Mouse (Mus musculus) forebrain, embryonic 11.5 days (tissue): Measurements from ENCODE around the gene Hs3st6. TPM values are rescaled to one million over a fixed set of nuclear protein-coding genes. Genes with fewer than 3 reads are reported as not detected.

Source experiments
- ATAC-seq: fragments of 200-750 bp; cut with Nextera tagmentation; replicated peaks from 2 replicates; pipeline ENCODE4 v1.8.0; 2017; ENCODE audit warnings: moderate TSS enrichment; ENCODE audit not compliant: low FRiP score
- DNase-seq: peaks from one replicate; pipeline ENCODE4 v3.0.0-alpha.2; 2017; ENCODE audit warnings: low spot score
- H3K27ac ChIP-seq: fragments of 300-500 bp; sonication (generic); 2 replicates; pipeline ENCODE4 v1.5.1; 2014; ENCODE audit warnings: low read depth, low read length
- H3K27me3 ChIP-seq: fragments of 300-500 bp; sonication (generic); 2 replicates; pipeline ENCODE4 v1.6.1; 2014; ENCODE audit warnings: mild to moderate bottlenecking, low read length, mixed read lengths; ENCODE audit not compliant: control insufficient read depth, insufficient read depth
- H3K36me3 ChIP-seq: fragments of 300-500 bp; sonication (generic); 2 replicates; pipeline ENCODE4 v1.6.1; 2014; ENCODE audit warnings: mild to moderate bottlenecking, low read length, moderate library complexity, mixed read lengths; ENCODE audit not compliant: control insufficient read depth, insufficient read depth
- H3K4me1 ChIP-seq: fragments of 300-500 bp; sonication (generic); replicated peaks from 2 replicates; pipeline ENCODE4 v1.6.1; 2014; ENCODE audit warnings: low read length, mixed read lengths; ENCODE audit not compliant: control insufficient read depth, insufficient read depth
- H3K4me2 ChIP-seq: fragments of 300-500 bp; sonication (generic); 2 replicates; pipeline ENCODE4 v1.6.1; 2014; ENCODE audit warnings: low read depth, mild to moderate bottlenecking, low read length, moderate library complexity, mixed read lengths; ENCODE audit not compliant: severe bottlenecking
- H3K4me3 ChIP-seq: fragments of 300-500 bp; sonication (generic); 2 replicates; pipeline ENCODE4 v1.5.1; 2014; ENCODE audit warnings: low read depth, low read length
- H3K9ac ChIP-seq: fragments of 300-500 bp; sonication (generic); 2 replicates; pipeline ENCODE4 v1.6.1; 2014; ENCODE audit warnings: low read length
- H3K9me3 ChIP-seq: fragments of 300-500 bp; sonication (generic); 2 replicates; pipeline ENCODE4 v1.6.1; 2016; ENCODE audit warnings: low read length, mixed read lengths; ENCODE audit not compliant: control insufficient read depth
- WGBS: fragments of 180-500 bp; shearing (Covaris S2); extraction: QIAGEN DNeasy Blood & Tissue Kit; methylation state at CpG from one replicate; pipeline ENCODE4 v1.1.7; 2014; 5-methylcytosine and 5-hydroxymethylcytosine counted together
- polyA plus RNA-seq: library from polyadenylated mRNA; unstranded; fragments of >200 nt; fragmentation: Nextera tagmentation; extraction: Ambion mirVana; gene quantifications from 2 replicates; pipeline ENCODE4 v1.2.1, GENCODE M21; 2014

Gene Hs3st6
- polyA plus RNA-seq, 1 experiment from 2014 or later = 0.21 TPM

GRCm38 (mm10) chr17:24800524-24800923 is 47.7 kb downstream of the Hs3st6 start:
- no peaks in the 10 kb centered on the region for H3K36me3 ChIP-seq

GRCm38 (mm10) chr17:24803952-24804951 is 51.5 kb downstream of the Hs3st6 start, which contains the start of gene Meiob:
Gene Meiob, plus strand, starts transcription at chr17:24804289.
- WGBS = under 1% methylated on average over 71 of the region's 71 CpGs
- H3K9ac ChIP-seq = peak within 1 kb of the TSS; percentile 59
- H3K4me2 ChIP-seq = peak within 1 kb of the TSS; percentile 86
- H3K4me1 ChIP-seq = no peaks in the 10 kb centered on the region
- H3K27me3 ChIP-seq = peaks cover 23% of the 10 kb centered on the region
- no peak within 1 kb of the TSS for H3K27ac ChIP-seq
- no peaks in the 10 kb centered on the region for H3K36me3 ChIP-seq
- H3K9me3 ChIP-seq = no peaks in the 10 kb centered on the region
- peak within 1 kb of the TSS; percentile 58 for H3K4me3 ChIP-seq
- DNase-seq = peak; percentile 91
- ATAC-seq = peak; percentile 74

More at GRCm38 (mm10) chr17:24800524-24800923, 47.7 kb downstream of the Hs3st6 start:
- ATAC-seq (no peak), DNase-seq (no peak)
- Histone ChIP-seq H3K9ac (no peak overlapping the region), H3K4me1 (no peaks in the 10 kb centered on the region), H3K9me3 (no peaks in the 10 kb centered on the region), H3K27ac (no peak overlapping the region), H3K27me3 (peaks cover 14% of the 10 kb centered on the region), H3K4me3 (no peak overlapping the region), H3K4me2 (no peak overlapping the region)
- 60% methylated on average over 3 of the region's 3 CpGs for WGBS

Other genes starting within 250 kb of the Hs3st6 start
- gene Traf7, start 225.1 kb upstream of the Hs3st6 start, polyA plus RNA-seq = 113 and 123 TPM in 2 replicates
- gene Rab26, start 218.8 kb upstream of the Hs3st6 start, polyA plus RNA-seq = 1.8 and 2.7 TPM in 2 replicates
- gene Pkd1, start 203.2 kb upstream of the Hs3st6 start, polyA plus RNA-seq = 19.0 and 23.9 TPM in 2 replicates
- gene Tsc2, start 120.4 kb upstream of the Hs3st6 start, polyA plus RNA-seq = 77.6 and 87.4 TPM in 2 replicates
- 20.0 TPM in 2 replicates for gene Nthl1, start 120.3 kb upstream of the Hs3st6 start, polyA plus RNA-seq
- gene Slc9a3r2, start 102.7 kb upstream of the Hs3st6 start, polyA plus RNA-seq = 26.8 and 32.3 TPM in 2 replicates
- gene Npw, start 94.5 kb upstream of the Hs3st6 start, polyA plus RNA-seq = 0.32 TPM in 1 of 2 replicates, not detected in the other
- 37.6 and 38.4 TPM in 2 replicates for gene Zfp598, start 83.3 kb upstream of the Hs3st6 start, polyA plus RNA-seq
- 14.0 and 17.0 TPM in 2 replicates for gene Syngr3, start 63.0 kb upstream of the Hs3st6 start, polyA plus RNA-seq
- gene Gfer, start 56.8 kb upstream of the Hs3st6 start, polyA plus RNA-seq = 54.9 and 55.4 TPM in 2 replicates
- 1.7 and 1.9 TPM in 2 replicates for gene Noxo1, start 56.8 kb upstream of the Hs3st6 start, polyA plus RNA-seq
- gene Tbl3, start 45.3 kb upstream of the Hs3st6 start, polyA plus RNA-seq = 111 and 127 TPM in 2 replicates
- 0.36 and 0.81 TPM in 2 replicates for gene Rnf151, start 34.9 kb upstream of the Hs3st6 start, polyA plus RNA-seq
- 1,407 and 1,469 TPM in 2 replicates for gene Rps2, start 34.9 kb upstream of the Hs3st6 start, polyA plus RNA-seq
- gene Ndufb10, start 28.5 kb upstream of the Hs3st6 start, polyA plus RNA-seq = 189 and 195 TPM in 2 replicates
- not detected in 2 replicates for gene Rpl3l, start 25.2 kb upstream of the Hs3st6 start, polyA plus RNA-seq
- gene Msrb1, start 16.3 kb upstream of the Hs3st6 start, polyA plus RNA-seq = 21.3 and 21.6 TPM in 2 replicates
- not detected in 2 replicates for gene Meiob, start 51.3 kb downstream of the Hs3st6 start, polyA plus RNA-seq
- 25.4 and 26.7 TPM in 2 replicates for gene Hagh, start 87.2 kb downstream of the Hs3st6 start, polyA plus RNA-seq
- gene Fahd1, start 97.4 kb downstream of the Hs3st6 start, polyA plus RNA-seq = 18.2 and 19.3 TPM in 2 replicates
- not detected in 2 replicates for gene Igfals, start 113.0 kb downstream of the Hs3st6 start, polyA plus RNA-seq
- gene Nubp2, start 133.4 kb downstream of the Hs3st6 start, polyA plus RNA-seq = 71.9 and 82.0 TPM in 2 replicates
- gene Spsb3, start 133.7 kb downstream of the Hs3st6 start, polyA plus RNA-seq = 44.7 and 47.3 TPM in 2 replicates
- 29.1 and 31.2 TPM in 2 replicates for gene Eme2, start 142.1 kb downstream of the Hs3st6 start, polyA plus RNA-seq
- gene Mrps34, start 142.1 kb downstream of the Hs3st6 start, polyA plus RNA-seq = 76.9 and 81.8 TPM in 2 replicates
- gene Nme3, start 143.5 kb downstream of the Hs3st6 start, polyA plus RNA-seq = 47.8 and 60.8 TPM in 2 replicates
- gene Mapk8ip3, start 184.0 kb downstream of the Hs3st6 start, polyA plus RNA-seq = 51.3 and 56.8 TPM in 2 replicates
- 314 and 323 TPM in 2 replicates for gene Jpt2, start 207.7 kb downstream of the Hs3st6 start, polyA plus RNA-seq